Mouse (Mus musculus) hindbrain, embryonic 16.5 days (tissue): ENCODE measurements at regions not wholly inside any gene's neighbourhood (a gene's known extent, or its start where the extent isn't known, plus 50 kb on each side); places are given as distances from the start of the nearest gene placed in this dataset.
"Not testable (repeated sequence)": the region's sequence is repeated elsewhere in the genome, so short reads cannot be mapped to it uniquely, and the experiment has no call there.

Experiments used
- ATAC-seq: fragments of 200-750 bp; cut with Nextera tagmentation; 2 replicates; pipeline ENCODE4 v1.8.0; 2017; ENCODE audit warnings: moderate TSS enrichment, moderate library complexity
- H3K27ac ChIP-seq: fragments of 300-500 bp; sonication (generic); 2 replicates; pipeline ENCODE4 v1.5.1; 2014; ENCODE audit warnings: low read depth, mild to moderate bottlenecking, control low read depth, low read length, moderate library complexity
- H3K27me3 ChIP-seq: fragments of 300-500 bp; sonication (generic); replicated peaks from 2 replicates; pipeline ENCODE4 v1.6.1; 2014; ENCODE audit warnings: low read length; ENCODE audit not compliant: control insufficient read depth, insufficient read depth
- H3K36me3 ChIP-seq: fragments of 300-500 bp; sonication (generic); 2 replicates; pipeline ENCODE4 v1.6.1; 2014; ENCODE audit warnings: mild to moderate bottlenecking, low read length, moderate library complexity, mixed read lengths; ENCODE audit not compliant: control insufficient read depth, insufficient read depth
- H3K4me1 ChIP-seq: fragments of 300-500 bp; sonication (generic); 2 replicates; pipeline ENCODE4 v1.6.1; 2014; ENCODE audit warnings: low read depth, low read length; ENCODE audit not compliant: control insufficient read depth, insufficient read depth
- H3K4me2 ChIP-seq: fragments of 300-500 bp; sonication (generic); 2 replicates; pipeline ENCODE4 v1.6.1; 2014; ENCODE audit warnings: mild to moderate bottlenecking, low read length, control low read depth, moderate library complexity
- H3K4me3 ChIP-seq: fragments of 300-500 bp; sonication (generic); 2 replicates; pipeline ENCODE4 v1.5.1; 2014; ENCODE audit warnings: mild to moderate bottlenecking, low read length, control low read depth, moderate library complexity
- H3K9ac ChIP-seq: fragments of 300-500 bp; sonication (generic); 2 replicates; pipeline ENCODE4 v1.6.1; 2014; ENCODE audit warnings: low read depth, mild to moderate bottlenecking, control low read depth, low read length, moderate library complexity
- H3K9me3 ChIP-seq: fragments of 300-500 bp; sonication (generic); 2 replicates; pipeline ENCODE4 v1.6.1; 2014; ENCODE audit warnings: mild to moderate bottlenecking, low read length, moderate library complexity; ENCODE audit not compliant: control insufficient read depth
- WGBS: fragments of 180-500 bp; shearing (Covaris S2); extraction: QIAGEN DNeasy Blood & Tissue Kit; methylation state at CpG from one replicate; pipeline ENCODE4 v1.1.7; 2014; 5-methylcytosine and 5-hydroxymethylcytosine counted together

DNA sequence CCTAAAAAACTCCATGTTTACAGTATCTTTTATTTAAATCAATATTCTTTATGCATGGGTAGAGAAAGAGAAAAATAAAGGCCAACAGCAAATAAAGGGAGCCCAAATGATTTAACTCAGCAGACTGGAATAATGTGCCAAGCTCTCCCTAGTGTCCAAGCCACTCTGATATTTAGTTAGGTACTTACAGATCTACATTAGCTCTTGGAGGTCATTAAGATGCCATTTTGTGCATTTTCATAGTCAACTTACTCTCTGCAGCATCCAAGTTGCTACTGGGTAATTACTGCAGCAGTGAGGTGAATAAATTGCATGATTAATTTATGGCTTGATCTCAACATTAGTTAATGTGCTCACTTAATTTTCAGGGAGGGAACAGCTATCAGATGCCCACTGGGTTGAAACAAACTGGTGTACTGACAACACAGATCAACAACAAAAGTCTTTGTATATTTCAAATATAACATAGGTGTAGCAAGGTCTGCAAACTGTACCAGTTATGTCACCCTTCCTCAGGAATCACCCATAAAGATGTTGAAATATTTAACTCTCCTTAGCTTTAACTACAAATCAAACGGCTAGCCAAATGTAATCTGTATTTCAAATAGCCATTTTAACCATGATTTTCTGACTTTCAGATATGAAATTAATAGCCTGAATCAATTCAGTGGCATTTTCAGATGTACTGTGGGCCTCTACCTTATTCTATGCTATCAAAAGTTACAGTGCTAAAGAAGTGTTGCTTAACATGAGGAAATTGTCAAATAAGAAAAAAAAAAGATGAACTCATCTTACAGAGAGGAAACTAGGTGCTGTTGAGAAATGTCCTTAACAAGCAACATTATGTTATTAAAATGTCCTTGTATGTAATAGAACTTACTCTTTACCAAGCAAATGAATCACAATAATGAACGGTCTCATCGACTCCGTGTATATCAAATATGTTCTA lies 163.8 kb upstream of the Hapln1 start:
- Histone ChIP-seq H3K4me3 (no peak overlapping the region), H3K27ac (no peak overlapping the region), H3K4me1 (no peaks in the 10 kb centered on the region), H3K36me3 (no peaks in the 10 kb centered on the region), H3K4me2 (no peak overlapping the region), H3K9ac (no peak overlapping the region), H3K27me3 (no peaks in the 10 kb centered on the region), H3K9me3 (no peaks in the 10 kb centered on the region)
- ATAC-seq: 0 out of 2 replicates have a peak, but pooled peaks have one; percentile 40
- WGBS: 90% methylated on average over 4 of the region's 4 CpGs

GRCm38 (mm10) chr13:89378365-89378764 lies 161.2 kb upstream of the Hapln1 start:
- no peak overlapping the region for H3K27ac ChIP-seq
- no peak overlapping the region for H3K4me3 ChIP-seq
- H3K9me3 ChIP-seq: no peaks in the 10 kb centered on the region
- WGBS: 86% methylated on average over 4 of the region's 4 CpGs
- H3K4me1 ChIP-seq: no peaks in the 10 kb centered on the region
- H3K27me3 ChIP-seq: no peaks in the 10 kb centered on the region
- H3K4me2 ChIP-seq: no peak overlapping the region
- no peaks in the 10 kb centered on the region for H3K36me3 ChIP-seq
- H3K9ac ChIP-seq: no peak overlapping the region
- ATAC-seq: no peak

DNA sequence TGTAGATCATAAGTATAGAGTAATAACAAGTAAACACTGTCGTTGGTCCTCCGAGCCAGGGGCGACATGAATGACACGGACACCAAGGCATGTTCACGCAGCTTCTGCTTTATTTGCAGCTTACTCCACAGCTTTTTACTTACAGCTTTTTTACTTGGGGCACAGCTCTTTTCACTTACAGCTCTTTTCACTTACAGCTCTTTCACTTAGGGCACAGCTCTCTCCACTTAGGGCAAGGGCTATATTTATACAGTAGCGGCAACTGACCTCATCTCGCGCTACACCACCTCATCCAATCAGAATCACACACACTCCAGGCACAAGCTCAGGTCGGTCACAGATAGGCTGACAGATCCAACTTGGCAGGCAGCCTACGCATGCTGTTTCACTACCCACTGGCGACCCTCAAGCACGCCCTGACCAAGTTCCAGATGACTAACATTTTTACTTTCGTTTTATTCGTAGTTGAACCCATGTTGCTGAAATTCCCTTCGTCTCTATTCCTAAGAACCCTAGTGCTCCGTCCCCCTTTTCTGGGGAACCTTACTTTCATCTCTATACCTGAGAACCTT lies 155.9 kb upstream of the Hapln1 start:
- H3K9ac ChIP-seq, H3K27ac ChIP-seq, H3K4me1 ChIP-seq, H3K27me3 ChIP-seq, H3K36me3 ChIP-seq, H3K4me2 ChIP-seq, H3K9me3 ChIP-seq, ATAC-seq, H3K4me3 ChIP-seq: not testable (repeated sequence)
- 96% methylated on average over 16 of the region's 16 CpGs for WGBS

DNA sequence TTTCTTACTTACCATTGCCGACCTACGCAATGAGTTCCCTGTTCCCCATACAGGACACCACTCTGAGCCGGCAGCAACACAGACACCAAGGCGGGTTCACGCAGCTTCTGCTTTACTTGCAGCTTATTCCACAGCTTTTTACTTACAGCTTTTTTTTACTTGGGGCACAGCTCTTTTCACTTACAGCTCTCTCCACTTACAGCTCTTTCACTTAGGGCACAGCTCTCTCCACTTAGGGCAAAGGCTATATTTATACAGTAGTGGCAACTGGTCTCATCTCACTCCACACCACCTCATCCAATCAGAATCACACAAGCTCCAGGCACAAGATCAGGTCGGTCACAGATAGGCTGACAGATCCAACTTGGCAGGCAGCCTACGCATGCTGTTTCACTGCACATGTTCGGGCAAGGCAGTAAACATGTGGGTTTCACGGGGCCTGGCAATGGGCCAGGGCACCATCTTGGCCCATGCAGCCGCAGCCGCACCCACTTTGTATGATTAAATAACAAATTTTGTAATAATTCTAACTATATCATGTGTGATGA lies 154.9 kb upstream of the Hapln1 start:
- Histone ChIP-seq H3K9ac (no peak overlapping the region), H3K27me3 (no peaks in the 10 kb centered on the region), H3K4me3 (no peak overlapping the region), H3K4me1 (no peaks in the 10 kb centered on the region), H3K36me3 (no peaks in the 10 kb centered on the region), H3K27ac (no peak overlapping the region), H3K9me3 (no peaks in the 10 kb centered on the region), H3K4me2 (no peak overlapping the region)
- WGBS: 68% methylated on average over 11 of the region's 11 CpGs
- peak; percentile 48; the same call in 1 of the 2 replicates for ATAC-seq

GRCm38 (mm10) chr13:89387416-89387815 lies 152.2 kb upstream of the Hapln1 start:
- Histone ChIP-seq H3K36me3 (no peaks in the 10 kb centered on the region), H3K4me1 (no peaks in the 10 kb centered on the region), H3K4me3 (no peak overlapping the region), H3K9ac (no peak overlapping the region), H3K4me2 (no peak overlapping the region), H3K27me3 (no peaks in the 10 kb centered on the region), H3K27ac (no peak overlapping the region), H3K9me3 (no peaks in the 10 kb centered on the region)
- ATAC-seq: no peak
- 94% methylated on average over 1 of the region's 1 CpGs for WGBS

DNA sequence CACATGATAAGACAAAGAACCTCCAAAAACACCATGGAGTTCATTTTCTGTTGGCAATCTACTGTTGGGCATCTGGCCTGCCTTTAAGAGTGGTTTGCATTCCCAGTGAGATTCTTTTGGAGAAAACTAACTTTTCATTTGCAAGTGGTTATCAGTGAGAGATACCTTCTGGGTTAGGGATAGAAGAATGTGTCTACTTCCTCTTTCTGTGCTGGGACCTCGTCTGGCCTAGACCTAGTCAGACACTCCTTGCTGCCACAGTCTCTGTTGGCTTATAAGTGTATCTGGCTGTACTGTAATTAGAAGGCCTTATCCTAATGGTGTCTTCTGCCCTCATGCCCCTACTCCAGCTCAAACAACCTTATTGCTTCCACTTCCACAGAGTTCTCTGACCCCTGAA lies 150.4 kb upstream of the Hapln1 start:
- H3K9me3 ChIP-seq: no peaks in the 10 kb centered on the region
- H3K9ac ChIP-seq: no peak overlapping the region
- no peak overlapping the region for H3K27ac ChIP-seq
- no peaks in the 10 kb centered on the region for H3K27me3 ChIP-seq
- WGBS: 59% methylated on average over 1 of the region's 1 CpGs
- no peaks in the 10 kb centered on the region for H3K36me3 ChIP-seq
- no peak overlapping the region for H3K4me2 ChIP-seq
- H3K4me3 ChIP-seq: no peak overlapping the region
- H3K4me1 ChIP-seq: no peaks in the 10 kb centered on the region
- no peak for ATAC-seq

GRCm38 (mm10) chr13:89394717-89395344 lies 144.8 kb upstream of the Hapln1 start:
- 65% methylated on average over 5 of the region's 5 CpGs for WGBS

GRCm38 (mm10) chr13:89395851-89396250 lies 143.7 kb upstream of the Hapln1 start:
- H3K9ac ChIP-seq: no peak overlapping the region
- H3K4me2 ChIP-seq: no peak overlapping the region
- no peaks in the 10 kb centered on the region for H3K4me1 ChIP-seq
- no peak overlapping the region for H3K27ac ChIP-seq
- no peaks in the 10 kb centered on the region for H3K27me3 ChIP-seq
- WGBS: 77% methylated on average over 3 of the region's 3 CpGs
- H3K4me3 ChIP-seq: no peak overlapping the region
- no peaks in the 10 kb centered on the region for H3K36me3 ChIP-seq
- 0 out of 2 replicates have a peak, but pooled peaks cover 2% of the 10 kb centered on the region for H3K9me3 ChIP-seq
- ATAC-seq: no peak

More at GRCm38 (mm10) chr13:89394717-89395344, 144.8 kb upstream of the Hapln1 start:
- no peaks in the 10 kb centered on the region for H3K4me1 ChIP-seq
- no peak for ATAC-seq
- no peak overlapping the region for H3K27ac ChIP-seq
- no peak overlapping the region for H3K4me3 ChIP-seq
- no peaks in the 10 kb centered on the region for H3K36me3 ChIP-seq
- no peak overlapping the region for H3K4me2 ChIP-seq
- 0 out of 2 replicates have a peak, but pooled peaks cover 2% of the 10 kb centered on the region for H3K9me3 ChIP-seq
- H3K27me3 ChIP-seq: no peaks in the 10 kb centered on the region
- no peak overlapping the region for H3K9ac ChIP-seq
